Mouse (Mus musculus) megakaryocyte, adult 5-6 weeks (primary cell): Measurements from ENCODE around the gene Fam189a1. TPM values are rescaled to one million over a fixed set of nuclear protein-coding genes. Genes with fewer than 3 reads are reported as not detected.

Source experiments
- ATAC-seq: 2 replicates; pipeline ENCODE4 v1.8.0; 2016; ENCODE audit warnings: mild to moderate bottlenecking, inconsistent platforms; ENCODE audit not compliant: poor library complexity, severe bottlenecking
- total RNA-seq, 2 experiments: library from RNA; stranded (forward) in 1 of 2; stranded (reverse) in 1 of 2; fragments of 153-499, 151-499 nt in 1 of 2; fragments of 221-1000, 200-1000 nt in 1 of 2; gene quantifications; 2 replicates each; pipeline versions ENCODE4 v1.2.3 to v1.2.4; 2015 to 2017

The Fam189a1 gene
- total RNA-seq, 2 experiments from 2014 or later: 0.07 TPM; not detected in 1

GRCm38 (mm10) chr7:65104207-65105096 lies 51.9 kb downstream of the Fam189a1 start:
- no peak for ATAC-seq

GRCm38 (mm10) chr7:65101661-65102060 lies 54.7 kb downstream of the Fam189a1 start:
- no peak for ATAC-seq

GRCm38 (mm10) chr7:65097708-65098107 lies 58.7 kb downstream of the Fam189a1 start:
- no peak for ATAC-seq

GRCm38 (mm10) chr7:65095631-65096107 lies 60.7 kb downstream of the Fam189a1 start:
- ATAC-seq: no peak

- no peak for ATAC-seq
Measured at GRCm38 (mm10) chr7:65093314-65093713, 63.1 kb downstream of the Fam189a1 start.

GRCm38 (mm10) chr7:65091486-65091885 lies 64.9 kb downstream of the Fam189a1 start:
- ATAC-seq: no peak

GRCm38 (mm10) chr7:65085972-65086371 lies 70.4 kb downstream of the Fam189a1 start:
- no peak for ATAC-seq

GRCm38 (mm10) chr7:65082778-65083091 lies 73.6 kb downstream of the Fam189a1 start:
- ATAC-seq: no peak

- no peak for ATAC-seq
Measured at GRCm38 (mm10) chr7:65081979-65082777, 74.2 kb downstream of the Fam189a1 start.

- ATAC-seq: no peak
Measured at GRCm38 (mm10) chr7:65076134-65076533, 80.2 kb downstream of the Fam189a1 start.

- no peak for ATAC-seq
Measured at GRCm38 (mm10) chr7:65074194-65074593, 82.2 kb downstream of the Fam189a1 start.

GRCm38 (mm10) chr7:65073555-65073954 lies 82.8 kb downstream of the Fam189a1 start:
- no peak for ATAC-seq

GRCm38 (mm10) chr7:65066211-65066610 lies 90.2 kb downstream of the Fam189a1 start:
- no peak for ATAC-seq

- no peak for ATAC-seq
Measured at GRCm38 (mm10) chr7:65065457-65065856, 90.9 kb downstream of the Fam189a1 start.

- ATAC-seq: no peak
Measured at GRCm38 (mm10) chr7:65064638-65065037, 91.7 kb downstream of the Fam189a1 start.

GRCm38 (mm10) chr7:65064096-65064495 lies 92.3 kb downstream of the Fam189a1 start:
- ATAC-seq: no peak

GRCm38 (mm10) chr7:65060163-65060799 lies 96.1 kb downstream of the Fam189a1 start:
- ATAC-seq: no peak

- no peak for ATAC-seq
Measured at GRCm38 (mm10) chr7:65056864-65057263, 99.5 kb downstream of the Fam189a1 start.

GRCm38 (mm10) chr7:65051986-65052385 lies 104.4 kb downstream of the Fam189a1 start:
- ATAC-seq: no peak

- ATAC-seq: no peak
Measured at GRCm38 (mm10) chr7:65049236-65049954, 107.0 kb downstream of the Fam189a1 start.

- ATAC-seq: no peak
Measured at GRCm38 (mm10) chr7:65047700-65048099, 108.7 kb downstream of the Fam189a1 start.
